Mouse (Mus musculus): Measurements from ENCODE around the gene Ggt1. TPM values are rescaled to one million over a fixed set of nuclear protein-coding genes. Genes with fewer than 3 reads are reported as not detected.

Ggt1 gene
- polyA plus RNA-seq, 1 experiment: 2.3 TPM

DNA sequence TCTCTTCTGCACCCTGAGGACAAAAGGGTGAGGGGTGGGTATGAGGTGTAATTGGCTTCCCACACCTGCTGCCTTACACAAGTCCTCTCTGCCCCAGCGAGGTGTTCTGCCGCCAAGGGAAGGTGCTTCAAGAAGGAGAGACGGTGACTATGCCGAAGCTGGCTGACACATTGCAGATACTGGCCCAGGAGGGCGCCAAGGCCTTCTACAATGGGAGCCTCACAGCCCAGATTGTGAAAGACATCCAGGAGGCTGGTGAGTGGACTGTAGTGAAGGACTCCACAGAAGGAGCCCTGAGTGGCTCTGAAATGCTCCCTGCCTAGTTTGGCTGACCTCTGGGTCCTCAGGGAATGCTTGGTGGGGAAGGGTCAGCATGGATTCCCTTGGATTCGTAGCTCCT lies 17.7 kb downstream of the Ggt1 start:
- no peak for DNase-seq (ENCODE audit: low read depth)
- no peak for TF ChIP-seq POLR2A (IDR thresholded peaks at IDR 0.05; ENCODE audit: borderline replicate concordance, extremely low read depth, insufficient read depth, insufficient read length, poor library complexity, severe bottlenecking)

DNA sequence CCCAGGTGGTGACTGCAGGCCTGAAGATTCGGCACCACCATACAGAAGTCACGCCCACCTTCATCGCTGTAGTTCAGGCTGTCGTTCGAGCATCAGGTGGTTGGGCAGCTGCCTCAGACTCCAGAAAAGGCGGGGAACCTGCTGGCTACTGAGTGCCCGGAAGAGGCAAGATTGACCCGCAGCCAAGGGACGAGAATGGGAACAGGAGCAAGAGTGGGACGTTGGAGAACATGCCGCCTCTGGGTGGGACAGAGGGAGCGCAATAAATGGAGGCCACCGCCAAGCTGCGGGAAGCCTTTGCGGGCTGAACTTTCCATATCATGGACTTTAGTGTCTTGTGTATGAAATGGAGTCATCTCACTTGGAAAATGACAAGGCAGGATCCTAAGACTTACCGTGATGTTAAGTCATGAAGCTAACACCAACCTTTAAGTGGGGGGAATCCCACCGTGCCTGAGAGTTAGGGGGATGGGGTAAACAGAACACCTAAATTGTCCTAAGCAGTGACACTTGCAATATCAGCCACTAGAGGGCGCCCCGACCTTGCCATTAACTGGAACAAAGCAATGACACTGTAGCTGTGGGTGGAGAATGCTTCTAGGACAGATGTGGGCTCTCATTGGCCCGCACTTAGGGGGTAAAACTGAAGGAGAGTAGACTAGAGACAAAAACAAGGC lies 24.6 kb downstream of the Ggt1 start:
- no peak for TF ChIP-seq POLR2A (IDR thresholded peaks at IDR 0.05; ENCODE audit: borderline replicate concordance, extremely low read depth, insufficient read depth, insufficient read length, poor library complexity, severe bottlenecking)
- TF ChIP-seq CTCF (IDR thresholded peaks at IDR 0.05; ENCODE audit: borderline replicate concordance, extremely low read depth, insufficient read depth, insufficient read length): peak; percentile 91
- peak; percentile 94 for DNase-seq (ENCODE audit: low read depth)

DNA sequence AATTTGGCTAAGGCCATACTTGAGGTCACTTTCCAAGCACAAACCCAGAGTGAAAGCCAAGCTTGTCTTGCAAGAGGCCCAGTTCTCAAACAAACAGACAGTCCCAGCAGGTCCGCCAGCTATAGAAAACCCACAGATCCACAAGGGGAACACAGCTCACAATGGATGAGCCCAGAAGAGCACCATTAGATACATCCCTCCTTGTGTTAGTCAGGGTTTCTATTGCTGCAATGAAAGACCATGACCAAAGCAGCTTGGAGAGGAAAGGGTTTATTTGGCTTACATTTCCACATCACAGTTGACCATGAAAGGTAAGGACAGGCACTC lies 25.1 kb downstream of the Ggt1 start:
- DNase-seq (ENCODE audit: low read depth): no peak

DNA sequence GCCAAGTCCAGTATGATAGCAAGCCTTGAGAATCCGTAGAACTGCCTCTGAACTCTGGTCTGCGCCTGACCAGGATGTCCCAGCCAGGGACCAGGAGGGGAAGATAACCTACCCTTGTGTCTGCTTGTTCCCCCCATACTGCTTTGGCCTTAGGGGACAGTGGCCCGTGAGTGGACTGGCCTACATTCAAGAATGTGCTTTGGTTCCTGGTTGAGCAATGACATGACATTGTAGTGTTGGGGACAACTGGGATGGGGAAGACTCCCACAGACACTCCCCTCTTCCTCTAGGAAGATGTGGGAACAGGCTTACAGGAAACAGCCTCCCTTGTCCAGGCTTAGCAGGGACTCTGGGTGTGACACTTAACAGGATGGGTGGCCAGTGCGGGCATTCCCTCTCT lies 26.4 kb downstream of the Ggt1 start:
- no peak for DNase-seq (ENCODE audit: low read depth)
- TF ChIP-seq POLR2A (IDR thresholded peaks at IDR 0.05; ENCODE audit: borderline replicate concordance, extremely low read depth, insufficient read depth, insufficient read length, poor library complexity, severe bottlenecking): no peak
- TF ChIP-seq CTCF (IDR thresholded peaks at IDR 0.05; ENCODE audit: borderline replicate concordance, extremely low read depth, insufficient read depth, insufficient read length): no peak

More for the DNA sequence above, 25.1 kb downstream of the Ggt1 start:
- TF ChIP-seq CTCF (IDR thresholded peaks at IDR 0.05; ENCODE audit: borderline replicate concordance, extremely low read depth, insufficient read depth, insufficient read length) (no peak), POLR2A (IDR thresholded peaks at IDR 0.05; ENCODE audit: borderline replicate concordance, extremely low read depth, insufficient read depth, insufficient read length, poor library complexity, severe bottlenecking) (no peak)

DNA sequence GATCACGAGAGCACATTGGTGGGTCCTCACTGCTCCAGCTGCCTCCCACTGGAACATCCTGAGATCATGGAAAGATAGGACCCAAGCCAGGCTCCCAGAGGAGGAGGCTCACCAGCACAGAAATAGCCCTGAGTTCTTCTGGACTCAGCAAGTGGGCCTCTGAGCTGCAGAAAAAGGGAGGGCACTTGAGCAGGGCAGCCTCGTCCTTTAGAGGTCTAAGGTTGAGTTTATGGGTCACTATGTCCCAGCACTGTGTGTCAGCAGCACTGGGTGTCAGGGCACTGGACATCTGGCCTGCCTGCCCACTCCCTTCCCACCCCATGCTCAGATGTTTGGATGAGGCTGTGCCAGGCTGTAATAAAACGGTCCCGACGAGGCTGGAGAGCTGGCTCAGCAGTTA lies 26.9 kb downstream of the Ggt1 start:
- no peak for TF ChIP-seq POLR2A (IDR thresholded peaks at IDR 0.05; ENCODE audit: borderline replicate concordance, extremely low read depth, insufficient read depth, insufficient read length, poor library complexity, severe bottlenecking)
- no peak for TF ChIP-seq CTCF (IDR thresholded peaks at IDR 0.05; ENCODE audit: borderline replicate concordance, extremely low read depth, insufficient read depth, insufficient read length)
- DNase-seq (ENCODE audit: low read depth): no peak

DNA sequence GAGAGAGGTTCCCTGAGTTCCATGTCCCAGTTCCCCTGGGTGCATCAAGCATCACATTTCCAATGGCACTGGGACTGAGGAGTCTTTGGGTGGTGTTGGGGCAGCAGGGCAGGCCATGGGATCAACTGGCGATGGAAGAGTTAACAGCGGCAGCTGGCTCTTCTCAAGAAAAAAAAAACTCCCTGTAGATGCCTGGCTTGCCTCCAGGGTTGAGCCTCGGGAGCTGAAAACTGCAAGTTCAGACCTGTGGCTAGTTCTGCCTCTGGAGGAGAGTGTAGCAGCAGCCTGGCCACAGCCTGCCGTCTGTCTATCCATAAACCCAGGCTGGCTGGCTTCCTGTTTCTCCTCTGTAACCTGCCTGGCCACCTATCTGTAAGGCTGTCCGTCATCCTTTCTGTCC lies 27.7 kb downstream of the Ggt1 start, which contains the start of gene Ggt5:
TSS of gene Ggt5 (plus strand) at position 212 of the 400 bp plus-strand sequence.
- peak; percentile 74 for DNase-seq (ENCODE audit: low read depth)
- TF ChIP-seq CTCF (IDR thresholded peaks at IDR 0.05; ENCODE audit: borderline replicate concordance, extremely low read depth, insufficient read depth, insufficient read length): no peak
- TF ChIP-seq POLR2A (IDR thresholded peaks at IDR 0.05; ENCODE audit: borderline replicate concordance, extremely low read depth, insufficient read depth, insufficient read length, poor library complexity, severe bottlenecking): no peak

DNA sequence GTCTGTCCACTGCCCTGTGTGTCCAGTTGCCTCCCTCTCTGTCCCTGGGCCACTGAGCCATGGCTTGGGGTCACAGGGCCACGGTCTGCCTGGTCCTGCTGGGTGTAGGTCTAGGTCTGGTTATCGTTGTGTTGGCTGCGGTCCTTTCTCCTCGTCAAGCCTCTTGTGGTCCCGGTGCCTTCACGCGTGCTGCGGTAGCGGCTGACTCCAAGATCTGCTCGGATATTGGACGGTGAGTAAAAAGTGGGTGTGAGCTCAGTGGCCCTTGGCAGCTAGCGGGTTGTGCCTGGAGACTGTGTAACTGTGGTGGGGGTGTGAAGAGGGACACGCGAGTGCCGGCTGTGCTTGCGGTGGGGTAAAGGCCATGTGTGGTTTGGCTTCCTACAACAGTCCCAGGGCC lies 28.2 kb downstream of the Ggt1 start:
- DNase-seq (ENCODE audit: low read depth): peak; percentile 26
- TF ChIP-seq CTCF (IDR thresholded peaks at IDR 0.05; ENCODE audit: borderline replicate concordance, extremely low read depth, insufficient read depth, insufficient read length) (no peak), POLR2A (IDR thresholded peaks at IDR 0.05; ENCODE audit: borderline replicate concordance, extremely low read depth, insufficient read depth, insufficient read length, poor library complexity, severe bottlenecking) (no peak)

DNA sequence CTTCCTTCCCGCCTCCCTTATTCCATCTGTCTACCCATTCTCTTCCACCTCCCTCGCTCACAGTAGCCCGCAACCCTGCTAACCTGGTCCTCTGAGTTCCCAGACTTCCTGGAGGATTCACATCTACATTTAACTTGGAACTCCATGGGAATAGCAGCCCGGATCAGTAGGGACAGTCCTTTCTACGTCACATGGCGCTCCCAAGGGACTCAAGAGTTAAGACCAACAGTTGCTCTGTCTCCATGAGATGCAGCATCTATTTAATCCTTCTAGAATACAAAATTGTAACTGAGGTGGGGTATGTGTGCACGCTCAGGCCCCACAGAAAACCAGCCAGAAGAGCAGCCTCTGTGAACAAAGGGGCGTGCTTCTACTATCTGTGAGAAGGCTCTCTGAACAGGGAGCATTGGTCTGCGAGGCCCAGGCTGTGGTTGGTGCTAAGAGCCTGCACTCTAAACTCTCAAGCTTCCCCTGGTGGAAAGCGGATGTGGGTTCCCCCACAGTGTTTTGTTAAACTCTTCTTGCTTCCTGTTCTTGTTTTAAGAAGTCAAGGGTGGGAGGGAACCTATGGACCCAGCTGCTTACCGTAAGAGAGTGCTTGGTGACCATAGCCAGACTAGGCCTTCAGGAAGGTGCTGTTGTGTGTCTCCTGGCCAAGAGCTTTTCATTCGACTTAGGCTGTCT lies 29.9 kb downstream of the Ggt1 start:
- DNase-seq (ENCODE audit: low read depth): peak; percentile 15
- no peak for TF ChIP-seq CTCF (IDR thresholded peaks at IDR 0.05; ENCODE audit: borderline replicate concordance, extremely low read depth, insufficient read depth, insufficient read length)
- no peak for TF ChIP-seq POLR2A (IDR thresholded peaks at IDR 0.05; ENCODE audit: borderline replicate concordance, extremely low read depth, insufficient read depth, insufficient read length, poor library complexity, severe bottlenecking)

DNA sequence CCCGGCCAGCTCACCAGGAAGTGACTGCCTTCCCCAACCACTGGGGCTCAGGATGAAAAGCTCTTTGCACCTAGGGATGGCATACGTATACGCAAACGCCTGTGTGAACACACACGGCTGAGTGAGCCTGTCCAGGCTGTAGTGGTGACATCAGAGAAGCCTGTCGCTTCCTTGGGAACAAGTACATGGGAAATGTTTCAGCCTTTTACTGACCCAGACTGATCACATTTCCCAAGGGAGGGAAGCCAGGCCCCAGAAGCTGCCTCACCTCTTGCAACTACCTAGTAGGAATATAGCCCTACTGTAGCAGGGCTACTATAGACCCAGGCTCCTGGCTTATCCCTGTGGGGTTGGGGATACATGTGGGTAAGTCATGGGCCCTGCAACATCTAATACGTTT lies 31.2 kb downstream of the Ggt1 start:
- no peak for TF ChIP-seq CTCF (IDR thresholded peaks at IDR 0.05; ENCODE audit: borderline replicate concordance, extremely low read depth, insufficient read depth, insufficient read length)
- no peak for TF ChIP-seq POLR2A (IDR thresholded peaks at IDR 0.05; ENCODE audit: borderline replicate concordance, extremely low read depth, insufficient read depth, insufficient read length, poor library complexity, severe bottlenecking)
- no peak for DNase-seq (ENCODE audit: low read depth)

DNA sequence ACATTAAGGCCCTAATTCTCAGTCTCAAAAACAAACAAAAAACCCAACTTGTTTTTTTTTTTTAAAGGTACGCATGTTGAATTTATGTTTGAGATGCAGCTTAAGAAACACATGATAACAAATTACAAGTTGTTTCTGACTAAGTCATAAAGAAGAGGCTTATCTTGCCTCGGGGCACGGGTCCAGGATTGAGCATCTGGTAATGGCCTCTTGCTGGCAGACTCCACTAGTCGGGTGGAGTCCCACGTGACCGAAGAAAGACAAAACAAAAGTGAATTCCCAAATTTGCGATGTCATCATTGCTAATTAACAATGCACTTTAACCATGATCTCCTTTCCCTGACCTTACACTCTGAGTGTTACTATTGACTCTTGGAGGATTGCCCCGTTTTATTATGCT lies 34.6 kb downstream of the Ggt1 start:
- peak; percentile 60 for DNase-seq (ENCODE audit: low read depth)

DNA sequence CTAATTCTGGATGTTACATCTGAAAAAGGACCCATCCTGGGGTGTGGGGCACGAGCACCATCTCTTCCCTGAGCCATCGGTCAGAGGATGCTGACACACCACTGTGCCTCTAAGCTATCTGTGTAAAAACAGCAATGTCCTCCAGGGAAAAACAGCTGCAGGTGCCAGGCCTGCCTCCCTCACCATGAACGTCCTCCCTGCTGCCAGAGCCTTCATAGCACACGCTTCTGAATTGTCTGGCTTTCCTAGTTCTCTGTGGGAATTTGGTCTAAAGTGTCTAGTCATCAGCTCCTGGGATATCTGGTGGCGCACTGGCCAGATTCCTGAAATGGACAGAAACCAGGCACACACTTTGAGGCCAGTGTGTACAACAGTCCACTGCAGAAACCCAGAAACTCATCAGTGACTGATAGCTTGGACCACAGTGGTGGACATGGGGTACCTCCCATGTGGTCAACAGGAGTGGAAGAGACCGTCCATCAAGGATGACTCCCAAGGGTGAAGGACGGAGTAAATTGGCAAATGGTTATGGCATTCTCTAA lies 38.9 kb downstream of the Ggt1 start:
- no peak for DNase-seq (ENCODE audit: low read depth)
- no peak for TF ChIP-seq CTCF (IDR thresholded peaks at IDR 0.05; ENCODE audit: borderline replicate concordance, extremely low read depth, insufficient read depth, insufficient read length)
- no peak for TF ChIP-seq POLR2A (IDR thresholded peaks at IDR 0.05; ENCODE audit: borderline replicate concordance, extremely low read depth, insufficient read depth, insufficient read length, poor library complexity, severe bottlenecking)

More for the DNA sequence above, 34.6 kb downstream of the Ggt1 start:
- TF ChIP-seq CTCF (IDR thresholded peaks at IDR 0.05; ENCODE audit: borderline replicate concordance, extremely low read depth, insufficient read depth, insufficient read length) (no peak), POLR2A (IDR thresholded peaks at IDR 0.05; ENCODE audit: borderline replicate concordance, extremely low read depth, insufficient read depth, insufficient read length, poor library complexity, severe bottlenecking) (no peak)

All from brain, embryonic 14.5 days (tissue).